Mouse (Mus musculus) brain, adult 10 weeks (tissue): ENCODE results near the gene Gm12394. TPM values are rescaled to one million over a fixed set of nuclear protein-coding genes. Genes with fewer than 3 reads are reported as not detected.

ENCODE experiments used
- polyA plus RNA-seq: library from polyadenylated mRNA; stranded (reverse); fragments of 350-450 nt; fragmentation: Illumina TruSeq; extraction: RNeasy Lipid Tissue Mini Kit (QIAGEN cat#74804); gene quantifications from one replicate; pipeline ENCODE4 v1.2.3, GENCODE M21; 2015; ENCODE audit warnings: low read depth, low replicate concordance

Gene Gm12394
- polyA plus RNA-seq = 0.76 TPM

DNA sequence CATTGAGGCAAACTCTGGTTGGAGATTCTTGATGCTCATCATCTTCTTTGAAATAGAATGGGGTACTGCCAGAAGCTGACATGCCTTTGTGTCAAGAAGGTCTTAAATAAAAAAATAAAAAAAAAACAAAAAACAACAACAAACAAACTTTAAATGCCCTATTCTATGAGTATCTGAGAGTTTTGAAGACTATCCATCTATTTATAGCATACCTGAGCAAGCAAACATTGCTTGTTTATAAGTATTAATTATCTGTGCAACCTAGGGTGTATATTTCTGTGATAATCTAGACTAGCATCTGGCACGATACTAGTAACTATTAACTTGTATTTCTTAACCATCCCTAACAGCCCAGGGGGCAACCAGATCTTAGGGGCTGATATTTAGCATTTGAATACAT, at the start of gene Gm12394:
Gene Gm12394, minus strand, starts transcription at position 101 of the 400 bp plus-strand sequence.

DNA sequence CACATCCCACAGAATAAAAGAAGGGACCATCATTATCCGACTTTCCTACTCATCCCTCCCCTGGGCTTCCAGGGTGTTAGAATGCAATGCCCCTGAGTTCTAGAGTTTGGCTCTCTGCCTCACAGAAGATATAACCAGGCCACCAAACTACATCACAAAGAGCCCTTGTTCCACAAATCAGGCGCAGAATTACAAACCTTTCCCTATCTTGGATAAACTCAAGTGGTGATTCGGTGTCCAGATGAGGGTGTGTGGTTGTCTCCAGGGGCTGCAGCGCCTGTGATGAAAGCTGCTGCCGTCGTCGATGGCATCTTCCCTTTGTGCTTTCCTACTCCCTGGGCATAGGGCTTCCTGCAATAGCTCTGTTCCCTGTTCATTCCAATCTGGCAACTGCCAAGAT, 17.6 kb upstream of the Gm12394 start, which contains the start of gene Fam205c:
Gene Fam205c, minus strand, starts transcription at position 101 of the 400 bp plus-strand sequence.

DNA sequence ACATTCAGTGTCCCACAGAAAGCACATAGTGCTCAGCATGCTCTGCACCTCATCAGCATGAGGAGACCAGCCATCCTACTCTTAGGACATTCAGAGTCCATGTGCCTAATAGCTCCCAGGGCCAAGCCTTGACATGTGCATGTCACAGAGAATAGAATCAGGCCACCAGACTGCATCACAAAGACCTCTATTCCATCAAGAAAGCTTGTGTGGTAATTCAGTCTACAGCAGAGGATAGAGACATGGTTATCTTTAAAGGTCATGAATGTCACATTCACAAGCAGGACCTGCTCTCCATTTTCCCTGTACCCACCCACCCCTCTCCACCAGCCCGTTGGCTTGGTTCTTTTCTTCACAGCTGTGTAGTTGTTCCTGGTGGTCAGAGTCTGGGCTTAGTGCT, 2.8 kb downstream of the Gm12394 start, which contains the start of gene Fam205a1:
Gene Fam205a1, minus strand, starts transcription at position 101 of the 400 bp plus-strand sequence.

DNA sequence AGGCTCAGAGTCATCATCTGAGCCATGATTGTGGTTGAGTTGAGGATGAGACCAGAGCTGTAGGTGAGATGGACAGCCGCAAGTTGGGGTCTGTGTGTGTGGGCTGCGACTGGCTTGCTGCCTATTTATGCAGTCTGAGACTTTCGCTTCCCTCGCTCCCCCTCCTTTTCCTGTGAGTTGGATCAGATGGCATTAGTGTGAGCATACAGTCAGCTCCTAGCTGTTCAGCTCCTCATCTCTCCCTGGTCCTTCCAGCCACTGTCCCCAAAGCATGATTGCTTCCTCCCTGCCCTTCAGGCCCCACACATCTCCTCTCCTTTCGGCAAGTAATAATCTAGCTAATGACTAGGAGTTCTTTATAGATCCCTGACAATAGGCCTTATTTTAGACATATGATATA, 82.7 kb downstream of the Gm12394 start, which contains the start of gene Ccl21a:
Gene Ccl21a, minus strand, starts transcription at position 101 of the 400 bp plus-strand sequence.

DNA sequence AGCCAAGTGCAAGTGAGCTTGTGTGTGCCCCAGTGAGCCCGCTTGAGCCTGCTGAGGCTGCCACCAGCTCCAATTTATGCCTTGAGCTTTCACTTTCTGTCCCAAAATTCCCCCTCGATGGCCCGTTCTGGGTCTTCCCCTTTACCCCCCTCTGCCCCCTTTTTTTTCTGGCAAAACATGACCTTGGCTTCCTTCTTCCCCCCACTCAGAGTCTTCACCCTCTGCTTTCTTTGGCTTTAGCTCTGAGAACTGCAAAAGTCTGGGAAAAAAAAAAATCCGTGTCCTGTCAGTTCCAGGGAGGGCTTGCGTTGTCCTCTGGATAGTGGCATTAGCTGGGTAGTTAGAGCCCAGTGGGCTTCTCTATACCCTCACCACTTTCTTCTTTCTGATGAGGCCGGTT, 100.1 kb downstream of the Gm12394 start, which contains the start of gene Ccl19:
Gene Ccl19, minus strand, starts transcription at position 101 of the 400 bp plus-strand sequence.

DNA sequence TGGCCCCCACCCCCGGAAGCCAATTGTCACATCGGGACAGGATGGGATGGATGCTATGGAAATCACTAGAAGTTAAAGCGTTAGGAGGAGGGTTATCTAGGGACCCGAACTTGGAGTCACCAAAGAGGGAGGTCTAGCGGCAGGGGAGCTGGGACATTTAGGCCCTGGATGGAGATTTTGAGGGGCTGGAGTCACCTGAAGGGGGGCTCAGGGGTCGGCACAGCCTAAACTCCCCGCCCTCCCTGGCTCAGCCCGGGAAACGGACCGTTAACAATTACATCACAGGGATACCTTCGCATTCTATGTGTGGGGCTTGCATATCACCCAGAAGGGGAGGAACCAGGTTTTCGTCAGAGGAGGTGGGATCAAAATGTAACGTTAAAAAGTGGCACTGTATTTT, 121.3 kb downstream of the Gm12394 start, which contains the start of gene 4930578G10Rik:
Gene 4930578G10Rik, plus strand, starts transcription at position 301 of the 400 bp plus-strand sequence.

Other genes with a start within 250 kb of the Gm12394 start
- not detected for gene Gm10591, start 244.6 kb downstream of the Gm12394 start, polyA plus RNA-seq
- gene Gm2564, start 227.1 kb downstream of the Gm12394 start, polyA plus RNA-seq = 1.4 TPM
- gene Ccl27b, start 201.5 kb downstream of the Gm12394 start, polyA plus RNA-seq = 8.3 TPM
- gene Il11ra2, start 194.9 kb downstream of the Gm12394 start, polyA plus RNA-seq = 0.43 TPM
- gene 4930578G10Rik, start 121.2 kb downstream of the Gm12394 start, polyA plus RNA-seq = 1.2 TPM
- not detected for gene Ccl19, start 100.2 kb downstream of the Gm12394 start, polyA plus RNA-seq
- not detected for gene Ccl21a, start 82.8 kb downstream of the Gm12394 start, polyA plus RNA-seq
- 0.18 TPM for gene Fam205a1, start 2.9 kb downstream of the Gm12394 start, polyA plus RNA-seq
- gene Fam205c, start 17.5 kb upstream of the Gm12394 start, polyA plus RNA-seq = not detected
- gene Phf24, start 59.9 kb upstream of the Gm12394 start, polyA plus RNA-seq = 194 TPM
- gene Dnajb5, start 93.0 kb upstream of the Gm12394 start, polyA plus RNA-seq = 155 TPM
- not detected for gene 1700022I11Rik, start 112.8 kb upstream of the Gm12394 start, polyA plus RNA-seq
- 202 TPM for gene Vcp, start 143.7 kb upstream of the Gm12394 start, polyA plus RNA-seq
- 12.4 TPM for gene Fancg, start 153.7 kb upstream of the Gm12394 start, polyA plus RNA-seq
- 15.2 TPM for gene Pigo, start 169.0 kb upstream of the Gm12394 start, polyA plus RNA-seq
- gene Stoml2, start 174.9 kb upstream of the Gm12394 start, polyA plus RNA-seq = 139 TPM
- 25.3 TPM for gene Fam214b, start 189.4 kb upstream of the Gm12394 start, polyA plus RNA-seq
- 29.6 TPM for gene Unc13b, start 202.2 kb upstream of the Gm12394 start, polyA plus RNA-seq